Mouse (Mus musculus) granulocyte monocyte progenitor cell, adult 5-6 weeks (primary cell): ENCODE results near the gene Lnx1. TPM values are rescaled to one million over a fixed set of nuclear protein-coding genes. Genes with fewer than 3 reads are reported as not detected.

Experiments used
- ATAC-seq: replicated peaks from 2 replicates; pipeline ENCODE4 v1.8.0; 2016; ENCODE audit warnings: mild to moderate bottlenecking, moderate TSS enrichment, inconsistent platforms; ENCODE audit not compliant: poor library complexity, severe bottlenecking
- total RNA-seq, 2 experiments: library from RNA; stranded (forward) in 1 of 2; stranded (reverse) in 1 of 2; fragments of 200-712, 200-1000 nt in 1 of 2; fragments of >200 nt in 1 of 2; fragmentation: Nextera tagmentation in 1 of 2; gene quantifications; 2 replicates each; pipeline ENCODE4 v1.2.3; 2014 to 2017

Gene Lnx1
- total RNA-seq (2014; fragmentation: Nextera tagmentation): not detected in 2 replicates
- 0.05 and 0.26 TPM in 2 replicates for total RNA-seq (2017)

GRCm38 (mm10) chr5:74702766-74703165, at the start of gene Lnx1:
TSS of gene Lnx1 (minus strand) at chr5:74702912.
- no peak for ATAC-seq

DNA sequence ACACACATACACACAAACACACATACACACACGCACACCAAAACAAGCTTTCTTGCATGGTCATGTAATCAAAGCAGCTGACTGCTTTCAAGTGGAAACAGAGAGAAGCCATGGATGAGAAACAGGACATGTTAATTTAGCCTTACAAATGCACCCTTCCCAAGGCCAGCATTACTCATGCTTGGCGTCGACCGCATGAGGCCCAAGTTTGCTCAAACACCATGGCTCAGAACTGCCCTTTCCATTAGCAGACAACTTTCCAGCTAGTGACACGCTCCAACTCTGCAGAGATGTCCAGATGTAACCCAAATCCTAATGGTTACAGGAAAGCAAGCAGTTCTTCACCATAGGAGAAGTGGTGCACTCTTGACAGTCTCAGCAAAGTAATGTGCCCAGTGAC, 47.8 kb upstream of the Lnx1 start:
- no peak for ATAC-seq

DNA sequence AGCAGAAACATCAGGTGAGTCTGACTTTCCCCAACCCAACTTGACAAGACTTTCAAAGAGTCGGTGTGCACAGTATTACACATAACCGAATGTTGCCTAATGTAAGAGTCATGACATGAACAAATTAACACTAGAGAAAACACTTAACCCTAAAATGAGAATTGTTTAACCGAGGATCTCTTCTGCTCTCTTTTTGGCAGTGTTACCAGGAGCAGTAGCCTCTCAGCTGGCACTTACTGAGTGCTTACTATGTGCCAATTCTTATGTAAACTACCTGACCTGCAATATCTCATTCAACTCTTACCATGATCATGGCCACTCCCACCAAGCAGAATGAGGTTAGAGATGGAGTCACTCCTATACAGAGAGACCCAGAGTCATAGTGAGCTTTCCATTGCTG, 44.8 kb upstream of the Lnx1 start:
- ATAC-seq: no peak

DNA sequence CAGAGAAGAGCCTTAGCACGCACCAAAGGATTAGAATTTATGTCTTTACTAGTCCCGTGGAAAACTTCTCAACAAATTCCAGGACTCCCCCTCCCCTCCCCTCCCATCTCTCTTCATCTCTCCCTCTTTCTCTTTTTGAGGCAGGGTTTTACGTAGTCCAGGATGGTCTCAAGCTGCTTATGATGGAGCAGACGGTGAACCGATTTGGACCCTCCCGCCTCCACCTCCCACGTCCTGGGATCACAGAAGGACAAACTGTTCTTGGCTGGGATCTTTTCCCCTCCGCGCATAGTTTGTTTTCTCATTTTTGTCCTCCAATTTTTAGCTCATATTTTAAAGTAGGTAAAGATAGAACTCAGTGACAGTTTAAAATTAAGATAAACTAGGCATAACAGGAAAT, 38.2 kb upstream of the Lnx1 start:
- no peak for ATAC-seq

DNA sequence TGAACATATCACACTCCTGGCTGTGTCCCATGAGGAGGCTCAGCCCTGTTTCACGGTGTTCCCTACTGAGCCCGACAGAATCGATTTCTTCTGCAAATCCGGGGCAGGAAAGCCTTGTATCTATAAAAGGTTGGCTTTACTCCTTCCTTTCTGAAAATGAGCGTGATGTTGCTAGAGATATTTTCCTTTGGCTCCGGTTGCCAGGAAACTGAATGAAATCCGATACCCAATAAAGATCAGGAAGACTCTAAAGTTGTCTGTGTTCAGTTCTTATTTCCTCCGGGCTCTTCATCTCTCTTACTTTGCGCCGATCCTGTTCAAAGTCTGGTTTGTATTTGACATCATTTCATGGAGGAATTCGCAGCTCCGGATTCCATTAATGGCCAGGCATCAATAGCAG, 36.7 kb upstream of the Lnx1 start:
- no peak for ATAC-seq

DNA sequence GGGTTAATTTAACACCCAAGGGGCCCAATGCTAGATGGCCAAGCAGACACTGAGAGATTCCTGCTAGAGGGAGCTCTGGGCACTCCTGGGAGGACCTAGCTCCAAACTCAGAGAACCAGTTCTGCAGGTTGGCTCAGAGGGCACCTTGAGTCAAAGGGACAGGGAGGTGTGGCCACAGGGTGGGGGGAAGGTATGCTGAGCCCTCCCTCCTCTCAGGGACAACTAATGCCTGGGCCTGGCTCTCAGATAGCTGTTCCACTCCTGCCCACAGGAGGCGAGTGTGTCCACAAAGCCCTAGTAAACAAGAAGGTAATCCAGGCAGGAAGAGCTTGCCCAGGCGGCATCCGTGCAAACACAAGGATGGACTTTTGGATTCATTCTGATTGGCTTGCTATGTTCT, 35.6 kb upstream of the Lnx1 start:
- no peak for ATAC-seq

DNA sequence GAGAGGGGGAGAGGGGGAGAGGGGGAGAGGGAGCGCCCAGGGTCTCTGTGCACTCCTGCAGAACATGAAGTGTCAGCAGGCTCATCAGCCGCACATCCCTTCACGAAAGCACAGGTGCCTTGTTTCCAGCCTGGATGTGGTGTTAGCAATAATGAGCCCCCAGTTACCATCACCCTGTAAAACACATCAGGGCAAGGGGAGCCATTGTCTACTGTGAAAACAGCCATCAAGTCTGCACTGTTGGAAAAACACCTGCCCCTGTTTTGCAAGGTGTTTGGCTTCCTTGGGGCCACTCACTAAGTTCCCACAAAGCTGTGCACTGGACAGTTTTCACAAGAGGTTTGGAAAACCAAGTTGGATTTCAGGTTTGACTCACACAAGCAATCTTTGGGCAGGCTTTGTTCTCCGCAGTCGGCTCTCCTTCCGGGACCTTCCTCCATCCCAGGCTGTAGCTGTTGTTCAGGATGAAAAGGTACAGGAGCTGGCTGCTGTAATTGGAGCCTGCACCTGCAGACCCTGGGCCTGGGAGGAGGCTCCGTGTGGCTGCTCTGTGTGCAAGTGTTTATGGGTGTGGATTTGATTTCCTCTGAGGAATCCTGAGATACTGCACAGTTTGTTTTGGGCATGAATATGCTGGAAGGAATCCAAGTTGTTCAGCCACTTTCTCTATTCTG, 31.3 kb upstream of the Lnx1 start:
- no peak for ATAC-seq

DNA sequence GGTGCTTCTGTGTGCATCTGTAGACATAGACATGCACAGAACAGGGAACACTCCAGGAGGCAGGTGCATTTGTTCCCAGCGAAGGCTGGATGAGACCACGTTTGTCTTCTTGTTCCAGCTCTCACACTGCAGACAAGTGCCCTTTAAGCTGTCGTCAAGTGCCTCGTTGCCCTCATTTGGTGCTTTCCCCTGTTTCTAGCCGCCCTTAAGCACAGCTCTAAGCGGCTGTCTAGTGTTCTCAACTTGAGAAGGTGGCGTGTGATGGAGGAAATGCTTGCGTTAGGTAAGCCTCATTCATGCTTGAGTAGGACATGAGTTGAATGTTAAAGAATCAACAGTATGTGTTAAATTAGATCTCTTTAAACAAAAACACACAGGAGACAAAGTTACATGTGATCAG, 29.9 kb upstream of the Lnx1 start:
- no peak for ATAC-seq

- no peak for ATAC-seq
Observed at GRCm38 (mm10) chr5:74730601-74731000, 27.9 kb upstream of the Lnx1 start.

DNA sequence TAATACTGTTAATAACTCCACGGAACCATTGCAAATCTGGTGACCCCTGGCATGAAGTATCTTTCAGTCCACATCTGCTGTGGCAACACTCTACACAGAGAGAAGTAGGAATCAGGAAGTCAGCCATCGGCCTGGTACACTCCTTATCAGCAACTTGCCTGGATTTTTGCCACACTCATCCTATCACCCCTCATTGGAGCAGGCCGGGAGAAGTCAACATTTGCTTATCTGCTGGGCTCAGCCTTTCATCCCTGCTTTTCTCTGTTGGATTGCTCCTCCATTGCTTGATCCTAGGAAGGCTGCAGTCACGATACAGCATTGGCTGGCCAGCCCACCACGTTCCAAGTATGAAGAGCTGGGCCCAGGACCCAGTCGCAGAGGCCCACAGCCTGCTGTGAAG, 26.9 kb upstream of the Lnx1 start:
- no peak for ATAC-seq

DNA sequence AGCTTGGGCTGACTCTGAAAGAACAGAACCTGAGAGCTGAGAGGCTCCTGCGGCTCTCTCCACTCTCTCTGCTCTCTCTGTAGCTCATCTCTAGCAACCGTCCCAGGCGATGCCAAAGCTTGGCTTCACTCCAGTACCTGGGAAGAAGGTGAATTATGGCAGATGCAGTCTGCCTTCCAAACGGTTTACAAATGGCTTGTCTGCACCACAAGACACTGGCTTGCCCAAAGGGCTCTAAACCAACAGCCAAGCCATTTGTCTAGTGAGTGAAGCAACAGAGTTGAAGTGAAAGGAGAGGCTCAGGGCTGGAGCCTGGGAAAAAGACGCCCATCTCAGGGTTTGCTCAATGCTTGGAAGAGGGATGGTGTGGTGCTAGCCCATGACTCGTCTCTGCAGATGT, 25.5 kb upstream of the Lnx1 start:
- ATAC-seq: no peak

GRCm38 (mm10) chr5:74727319-74727718, 24.6 kb upstream of the Lnx1 start:
- no peak for ATAC-seq

DNA sequence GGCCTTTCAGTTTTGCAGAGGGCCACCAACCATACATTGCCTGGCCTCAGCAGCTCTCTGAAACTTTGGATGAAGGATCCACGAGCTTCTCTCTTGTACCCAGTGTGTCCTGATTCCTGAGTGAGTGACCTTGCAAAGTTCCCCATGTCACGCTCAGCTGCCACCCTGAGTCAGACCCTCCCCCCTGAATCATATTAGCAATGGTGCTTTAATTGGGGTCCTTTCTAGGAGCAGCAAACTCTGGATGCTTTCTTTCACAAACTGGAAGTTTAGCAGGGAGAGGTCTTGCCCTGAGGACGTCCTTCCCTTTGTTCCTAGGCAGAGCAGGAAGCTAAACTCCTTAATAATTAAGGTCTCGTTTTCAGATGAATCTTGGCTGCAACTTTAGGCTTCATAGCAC, 22.8 kb upstream of the Lnx1 start:
- ATAC-seq: no peak

- ATAC-seq: no peak
Observed at GRCm38 (mm10) chr5:74721816-74722215, 19.1 kb upstream of the Lnx1 start.

- ATAC-seq: no peak
Observed at GRCm38 (mm10) chr5:74720661-74721060, 17.9 kb upstream of the Lnx1 start.

DNA sequence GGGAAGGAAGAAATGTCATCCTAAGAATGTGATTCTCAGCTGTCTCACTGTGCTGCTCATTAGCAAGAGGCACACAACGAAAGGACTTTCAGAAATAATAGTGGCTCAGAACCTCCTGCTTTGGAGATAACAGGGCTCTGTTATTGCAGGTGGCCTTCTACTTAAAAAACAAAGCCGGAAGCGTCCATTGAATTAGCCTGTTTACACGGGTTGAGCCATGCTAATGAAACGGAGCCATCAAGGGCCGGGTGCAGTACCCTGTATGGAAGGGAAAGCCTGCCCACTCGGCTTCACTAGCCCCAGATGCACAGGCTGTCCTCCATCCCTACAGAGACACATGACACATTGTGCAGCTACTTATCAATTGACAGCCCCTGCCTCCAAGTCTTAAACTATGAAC, 13.5 kb upstream of the Lnx1 start:
- no peak for ATAC-seq

DNA sequence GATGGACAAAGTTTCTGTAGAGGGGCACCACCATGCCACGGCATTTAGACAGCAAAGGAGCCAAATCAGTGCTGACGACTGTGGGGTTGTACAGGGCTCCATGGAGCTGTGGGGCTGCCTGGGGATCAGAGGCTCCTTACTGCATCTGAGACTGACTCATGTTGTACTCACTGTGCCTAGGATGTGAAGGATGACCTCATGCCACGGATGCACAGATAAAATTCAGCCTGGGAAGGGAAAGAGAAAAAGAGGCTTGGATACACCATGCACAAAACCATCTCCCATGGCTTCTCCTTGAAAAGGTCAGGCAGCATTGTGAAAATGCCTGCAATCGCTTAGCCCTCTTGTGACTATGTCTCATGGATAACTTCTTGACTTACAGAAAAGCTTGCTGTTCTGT, 10.1 kb upstream of the Lnx1 start:
- ATAC-seq: no peak

GRCm38 (mm10) chr5:74711988-74712387, 9.3 kb upstream of the Lnx1 start:
- no peak for ATAC-seq

DNA sequence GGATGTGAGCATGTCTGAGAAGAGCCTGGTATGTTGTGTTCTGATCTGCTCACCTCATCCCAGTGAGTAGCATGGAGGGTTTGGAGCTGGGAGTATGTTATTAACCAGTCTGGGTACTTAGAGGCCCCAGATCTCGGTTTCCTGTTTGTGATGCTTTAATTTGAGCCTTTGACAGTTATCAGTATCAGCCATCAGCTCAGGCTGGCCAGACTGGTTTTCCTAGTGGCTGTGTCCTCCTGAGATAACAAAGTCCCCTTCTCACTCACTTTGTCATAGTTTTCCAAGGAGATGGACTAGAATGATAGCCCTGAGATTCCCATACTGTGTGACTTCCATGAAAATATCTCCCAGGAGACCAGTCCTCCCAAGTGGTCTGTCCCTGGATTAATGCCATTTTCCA, 8.3 kb upstream of the Lnx1 start:
- no peak for ATAC-seq

DNA sequence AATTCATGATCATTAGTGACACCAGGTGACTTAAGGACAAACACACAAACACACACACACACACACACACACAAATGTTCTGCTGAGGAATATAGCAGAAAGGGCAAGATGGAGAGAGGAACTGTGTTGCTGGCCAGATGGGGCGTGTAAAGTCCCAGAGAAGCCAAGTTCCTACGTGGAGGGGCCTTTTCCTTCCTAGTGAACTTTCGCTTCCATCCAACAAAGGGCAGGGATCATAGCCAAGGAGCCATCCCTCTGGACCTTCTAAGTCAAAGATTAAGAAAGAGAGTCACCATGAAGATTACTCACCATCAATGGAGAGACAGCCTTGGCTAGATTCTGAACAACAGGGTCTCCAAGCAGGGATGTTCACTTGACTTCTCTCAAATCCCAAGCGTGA, 7.5 kb upstream of the Lnx1 start:
- ATAC-seq: no peak

GRCm38 (mm10) chr5:74704460-74704790, 1.7 kb upstream of the Lnx1 start:
- peak; percentile 98 for ATAC-seq

- ATAC-seq: peak; percentile 43
Observed at GRCm38 (mm10) chr5:74703741-74704459, 1.2 kb upstream of the Lnx1 start.
